20 mouse cellular contexts compared by ENCODE assay signal in the genomic region with DNA sequence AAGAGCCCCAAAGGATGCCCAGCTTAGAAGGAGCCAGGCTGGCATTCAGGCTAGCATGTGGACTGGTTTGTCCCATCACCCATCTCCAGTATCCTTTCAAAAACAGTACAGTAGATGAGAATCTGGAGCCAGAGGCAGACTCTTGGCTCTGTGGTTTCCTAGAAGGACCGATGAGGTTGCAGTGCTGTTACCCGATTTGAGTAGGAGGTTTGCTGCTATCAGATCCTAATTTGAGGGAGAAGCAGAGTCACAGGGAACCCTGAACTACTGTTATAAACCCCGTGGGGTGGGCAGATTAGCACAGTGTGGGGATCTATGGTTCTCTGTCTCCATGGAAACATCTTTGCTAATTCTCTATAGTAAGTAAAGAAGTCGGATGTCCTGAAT. TPM values are rescaled to one million over a fixed set of nuclear protein-coding genes. Genes with fewer than 3 reads are reported as not detected.
A peak's percentile ranks its signal among the peaks of the same experiment; 100 is the strongest.
DNase-seq lines count a peak whose midpoint lies in the region; ATAC-seq and TF ChIP-seq lines count a peak whose summit lies in the region.
"Not testable (repeated sequence)": the region's sequence is repeated elsewhere in the genome, so short reads cannot be mapped to it uniquely, and the experiment has no call there.
"Had no signal": no experiment of that assay in that cellular context is flagged by ENCODE, and none has a peak within 500 bp of the region (broad histone marks: within the 10 kb centered on the region; RNA-seq: fewer than 3 reads in every experiment).

No protein-coding gene starts in this region.

- not testable (repeated sequence) for H3K36me3 ChIP-seq in G1E (replicated peaks); embryonic facial prominence, embryonic 15.5 days; hindbrain, embryonic 12.5 days; kidney, postnatal 0 days (ENCODE audit: insufficient read depth, low read length); lung, embryonic 16.5 days (ENCODE audit: control insufficient read depth, insufficient read depth, low read length); midbrain, embryonic 15.5 days (replicated peaks); stomach, postnatal 0 days (ENCODE audit: control insufficient read depth, insufficient read depth, low read length)

- ATAC-seq in G1E (ENCODE audit: extremely low read depth, insufficient number of reproducible peaks, low FRiP score, poor library complexity, severe bottlenecking): peak; percentile 34
- peak; percentile 43; the same call in 1 of the 2 replicates for ATAC-seq in embryonic facial prominence, embryonic 15.5 days (ENCODE audit: insufficient number of reproducible peaks, low FRiP score, low TSS enrichment, low read depth)
- 0 out of 2 replicates have a peak, but pooled peaks have one; percentile 27 for ATAC-seq in frontal cortex, adult (ENCODE audit: low TSS enrichment)
- peak; percentile 61; the same call in 1 of the 2 replicates for ATAC-seq in hindbrain, embryonic 12.5 days (ENCODE audit: low FRiP score)
- ATAC-seq in kidney, postnatal 0 days (replicated peaks; ENCODE audit: low FRiP score, low read depth): peak; percentile 54
- ATAC-seq in lung, embryonic 16.5 days (ENCODE audit: low read depth): 0 out of 2 replicates have a peak, but pooled peaks have one; percentile 34
- 0 out of 2 replicates have a peak, but pooled peaks have one; percentile 20 for ATAC-seq in midbrain, embryonic 15.5 days (replicated peaks)
- peak; percentile 68 for ATAC-seq in stomach, postnatal 0 days (ENCODE audit: low FRiP score, low TSS enrichment)

- TF ChIP-seq EP300 in stomach, postnatal 0 days (optimal IDR thresholded peaks at IDR 0.05): not testable (repeated sequence)

- 68% methylated on average over 3 of the region's 4 CpGs for WGBS in embryonic facial prominence, embryonic 15.5 days
- WGBS in hindbrain, embryonic 12.5 days: 77% methylated on average over 3 of the region's 4 CpGs
- 80% methylated on average over 2 of the region's 4 CpGs for WGBS in kidney, postnatal 0 days
- 79% methylated on average over 2 of the region's 4 CpGs for WGBS in lung, embryonic 16.5 days
- WGBS in midbrain, embryonic 15.5 days: 67% methylated on average over 3 of the region's 4 CpGs
- WGBS in stomach, postnatal 0 days: 81% methylated on average over 2 of the region's 4 CpGs

- H3K9ac ChIP-seq in embryonic facial prominence, embryonic 15.5 days; hindbrain, embryonic 12.5 days; kidney, postnatal 0 days (ENCODE audit: low read depth, low read length); lung, embryonic 16.5 days (ENCODE audit: low read length); midbrain, embryonic 15.5 days; stomach, postnatal 0 days (ENCODE audit: low read length): not testable (repeated sequence)

- H3K27ac ChIP-seq in embryonic facial prominence, embryonic 15.5 days (replicated peaks); hindbrain, embryonic 12.5 days; kidney, postnatal 0 days; lung, embryonic 16.5 days (ENCODE audit: low read length); midbrain, embryonic 15.5 days; stomach, postnatal 0 days (replicated peaks): not testable (repeated sequence)

- H3K27me3 ChIP-seq in G1E (ENCODE audit: insufficient read depth, low read length); embryonic facial prominence, embryonic 15.5 days; hindbrain, embryonic 12.5 days; kidney, postnatal 0 days (ENCODE audit: insufficient read depth, low read length); lung, embryonic 16.5 days (ENCODE audit: control insufficient read depth, insufficient read depth, low read depth, low read length); midbrain, embryonic 15.5 days (replicated peaks); stomach, postnatal 0 days (ENCODE audit: control insufficient read depth, insufficient read depth, low read length): not testable (repeated sequence)

- TF ChIP-seq CTCF in G1E (IDR thresholded peaks at IDR 0.05; ENCODE audit: low read depth, low read length); kidney, postnatal 0 days (IDR thresholded peaks at IDR 0.05; ENCODE audit: low read depth); stomach, postnatal 0 days (IDR thresholded peaks at IDR 0.05; ENCODE audit: low read depth): not testable (repeated sequence)

- not testable (repeated sequence) for H3K4me3 ChIP-seq in G1E (ENCODE audit: low read depth, low read length); embryonic facial prominence, embryonic 15.5 days (replicated peaks); hindbrain, embryonic 12.5 days; kidney, postnatal 0 days (replicated peaks; ENCODE audit: low read depth, low read length); lung, embryonic 16.5 days (ENCODE audit: low read length); midbrain, embryonic 15.5 days; stomach, postnatal 0 days (ENCODE audit: low read depth, low read length)

- not testable (repeated sequence) for H3K4me2 ChIP-seq in embryonic facial prominence, embryonic 15.5 days (replicated peaks); hindbrain, embryonic 12.5 days (replicated peaks); kidney, postnatal 0 days (ENCODE audit: low read length); lung, embryonic 16.5 days (ENCODE audit: low read depth, low read length); midbrain, embryonic 15.5 days; stomach, postnatal 0 days (replicated peaks; ENCODE audit: low read depth)

- not testable (repeated sequence) for H3K9me3 ChIP-seq in G1E (replicated peaks); embryonic facial prominence, embryonic 15.5 days (replicated peaks); hindbrain, embryonic 12.5 days (replicated peaks); kidney, postnatal 0 days (replicated peaks; ENCODE audit: low read length); lung, embryonic 16.5 days (ENCODE audit: control insufficient read depth, low read length); midbrain, embryonic 15.5 days; stomach, postnatal 0 days (ENCODE audit: control insufficient read depth, low read length)

- not testable (repeated sequence) for DNase-seq in G1E (ENCODE audit: low spot score); kidney, postnatal 0 days (ENCODE audit: low spot score); stomach, postnatal 0 days (ENCODE audit: low spot score)

- H3K4me1 ChIP-seq in G1E (ENCODE audit: insufficient read depth, low read depth, low read length); embryonic facial prominence, embryonic 15.5 days; hindbrain, embryonic 12.5 days; kidney, postnatal 0 days (replicated peaks; ENCODE audit: insufficient read depth, low read length); lung, embryonic 16.5 days (replicated peaks; ENCODE audit: control insufficient read depth, insufficient read depth, low read length); midbrain, embryonic 15.5 days; stomach, postnatal 0 days (replicated peaks; ENCODE audit: control insufficient read depth, insufficient read depth): not testable (repeated sequence)

RNA-seq across cellular contexts. Expression of gene G530012D18Rik, which starts 4.7 kb away (rescaled TPM):
- total RNA-seq in G1E (2014; fragmentation: Nextera tagmentation) (not detected in 2 replicates), G1E (2017) (0.76 TPM in 1 of 2 replicates, not detected in the other)
- not detected in 2 replicates for polyA plus RNA-seq in G1E (2012)
- not detected in 2 replicates for polyA plus RNA-seq in embryonic facial prominence, embryonic 15.5 days (2015; fragmentation: Nextera tagmentation; extraction: Ambion mirVana)
- polyA plus RNA-seq in hindbrain, embryonic 12.5 days (2016; fragmentation: Nextera tagmentation; extraction: Ambion mirVana): not detected in 2 replicates
- not detected in 2 replicates for polyA plus RNA-seq in kidney, postnatal 0 days (2015; fragmentation: Nextera tagmentation; extraction: Ambion mirVana)
- polyA plus RNA-seq in lung, embryonic 16.5 days (2015; fragmentation: Nextera tagmentation; extraction: Ambion mirVana): not detected in 2 replicates
- polyA plus RNA-seq in midbrain, embryonic 15.5 days (2015; fragmentation: Nextera tagmentation; extraction: Ambion mirVana): not detected in 2 replicates
- 0.30 TPM in 1 of 2 replicates, not detected in the other for polyA plus RNA-seq in stomach, postnatal 0 days (2015; fragmentation: Nextera tagmentation; extraction: Ambion mirVana)
- total RNA-seq: adrenal gland, postnatal 10 days; gastrocnemius, postnatal 36 days; heart, postnatal 14 days; layer of hippocampus, adult 8-10 months; left cerebral cortex, postnatal 25 days had no signal
- polyA plus RNA-seq: activated CD4-positive, CD25-positive, alpha-beta regulatory T cell, adult 4 months; forebrain, embryonic 15.5 days; inflammation-experienced regulatory T-cells, adult 6 months; kidney, adult 2 months; lung, adult 2 months; neural tube, embryonic 11.5 days; testis, adult 2 months had no signal

RNA-seq across cellular contexts. Expression of gene Sp110, which starts 18.5 kb away (rescaled TPM):
- total RNA-seq in G1E (2014; fragmentation: Nextera tagmentation) (not detected in 2 replicates), G1E (2017) (1.0 and 2.3 TPM in 2 replicates)
- polyA plus RNA-seq in G1E (2012): 0.04 TPM in 1 of 2 replicates, not detected in the other
- polyA plus RNA-seq in embryonic facial prominence, embryonic 15.5 days (2015; fragmentation: Nextera tagmentation; extraction: Ambion mirVana): 2.7 and 3.1 TPM in 2 replicates
- 0.84 and 0.93 TPM in 2 replicates for polyA plus RNA-seq in hindbrain, embryonic 12.5 days (2016; fragmentation: Nextera tagmentation; extraction: Ambion mirVana)
- polyA plus RNA-seq in kidney, postnatal 0 days (2015; fragmentation: Nextera tagmentation; extraction: Ambion mirVana): 1.9 and 2.1 TPM in 2 replicates
- 2.8 and 3.8 TPM in 2 replicates for polyA plus RNA-seq in lung, embryonic 16.5 days (2015; fragmentation: Nextera tagmentation; extraction: Ambion mirVana)
- 0.56 and 0.91 TPM in 2 replicates for polyA plus RNA-seq in midbrain, embryonic 15.5 days (2015; fragmentation: Nextera tagmentation; extraction: Ambion mirVana)
- polyA plus RNA-seq in stomach, postnatal 0 days (2015; fragmentation: Nextera tagmentation; extraction: Ambion mirVana): 1.9 and 2.0 TPM in 2 replicates

RNA-seq across cellular contexts. Expression of gene Sp140, which starts 20.0 kb away (rescaled TPM):
- total RNA-seq in G1E (2014; fragmentation: Nextera tagmentation) (not detected in 2 replicates), G1E (2017) (0.64 and 0.76 TPM in 2 replicates)
- polyA plus RNA-seq in G1E (2012): not detected in 2 replicates
- polyA plus RNA-seq in embryonic facial prominence, embryonic 15.5 days (2015; fragmentation: Nextera tagmentation; extraction: Ambion mirVana): 1.4 TPM in 2 replicates
- polyA plus RNA-seq in hindbrain, embryonic 12.5 days (2016; fragmentation: Nextera tagmentation; extraction: Ambion mirVana): 0.72 and 2.0 TPM in 2 replicates
- 2.1 and 2.3 TPM in 2 replicates for polyA plus RNA-seq in kidney, postnatal 0 days (2015; fragmentation: Nextera tagmentation; extraction: Ambion mirVana)
- 1.9 and 3.4 TPM in 2 replicates for polyA plus RNA-seq in lung, embryonic 16.5 days (2015; fragmentation: Nextera tagmentation; extraction: Ambion mirVana)
- 0.43 and 0.68 TPM in 2 replicates for polyA plus RNA-seq in midbrain, embryonic 15.5 days (2015; fragmentation: Nextera tagmentation; extraction: Ambion mirVana)
- polyA plus RNA-seq in stomach, postnatal 0 days (2015; fragmentation: Nextera tagmentation; extraction: Ambion mirVana): 1.1 and 1.8 TPM in 2 replicates
